In the genomic region with DNA sequence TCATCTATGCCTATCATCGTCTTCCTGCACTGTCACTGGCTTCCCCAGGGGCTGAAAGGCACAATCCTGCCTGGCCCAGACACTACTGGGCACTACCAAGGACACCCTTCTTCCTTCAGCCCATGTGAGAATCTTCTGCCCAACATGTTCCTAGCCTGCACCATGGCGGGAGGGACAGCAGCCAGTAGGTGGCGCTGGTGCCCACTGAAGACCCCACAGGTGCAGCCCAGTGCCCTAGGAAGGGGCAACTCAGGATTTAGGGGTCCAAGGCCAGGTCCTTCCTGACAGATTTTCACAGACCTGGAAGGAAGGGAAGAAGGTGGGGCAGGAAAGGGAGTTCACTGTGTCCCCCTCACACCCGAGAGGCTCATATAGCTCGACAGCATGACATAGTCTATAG, we compare ENCODE assay signal across 8 mouse cellular contexts. TPM values are rescaled to one million over a fixed set of nuclear protein-coding genes. Genes with fewer than 3 reads are reported as not detected.
DNase-seq lines count a peak whose midpoint lies in the region; ATAC-seq and TF ChIP-seq lines count a peak whose summit lies in the region.

No protein-coding gene starts in this region.

- peaks cover 12% of the 10 kb centered on the region; the same call in 1 of the 2 replicates for H3K4me1 ChIP-seq in liver, embryonic 13.5 days (replicated peaks)

- H3K36me3 ChIP-seq in liver, embryonic 13.5 days: peaks cover 12% of the 10 kb centered on the region

- intact Hi-C loops in left cerebral cortex, adult 2 months (cut with DNase I): loop anchor here (5.0 to 10.0 kb wide), 4 partner anchors 83 to 520 kb away; a partner anchor contains a TSS

- no peak overlapping the region for H3K9ac ChIP-seq in liver, embryonic 13.5 days

- no peak overlapping the region for H3K4me3 ChIP-seq in left cerebral cortex, adult 2 months
- no peak overlapping the region for H3K4me3 ChIP-seq in liver, embryonic 13.5 days (replicated peaks)

- no peak overlapping the region for H3K4me2 ChIP-seq in liver, embryonic 13.5 days

- H3K27ac ChIP-seq in left cerebral cortex, adult 2 months: no peak overlapping the region
- H3K27ac ChIP-seq in liver, embryonic 13.5 days: no peak overlapping the region

- ATAC-seq in liver, embryonic 13.5 days (ENCODE audit: low read depth): peak; percentile 46

- WGBS in liver, embryonic 13.5 days (ENCODE audit: insufficient replicate concordance): 37% methylated on average over 5 of the region's 5 CpGs

- peak; percentile 73 to 77 for DNase-seq in cerebellum, postnatal 10 days
- DNase-seq in cerebellum, adult 8-10 months: no peak
- no peak for DNase-seq in left cerebral cortex, adult 2 months (ENCODE audit: extremely low spot score in 1 of 2, low spot score in 2 of 2)
- DNase-seq in left cerebral cortex, adult 18-20 months (ENCODE audit: low spot score in 2 of 2): no peak
- DNase-seq in embryo, embryonic 10 days (ENCODE audit: low spot score): peak; percentile 55
- DNase-seq in liver, embryonic 13.5 days: peak; percentile 40
- peak; percentile 56 for DNase-seq in spleen, adult 12 weeks (ENCODE audit: low spot score)
- no peak for DNase-seq in layer of hippocampus, adult 8-10 months (ENCODE audit: low spot score in 2 of 2)

- no peaks in the 10 kb centered on the region for H3K9me3 ChIP-seq in liver, embryonic 13.5 days (replicated peaks)

- peak; percentile 67 for TF ChIP-seq CTCF in left cerebral cortex, adult 2 months (IDR thresholded peaks at IDR 0.05)

- no peaks in the 10 kb centered on the region for H3K27me3 ChIP-seq in liver, embryonic 13.5 days

RNA-seq across cellular contexts. Expression of a gene that starts 47.7 kb away (rescaled TPM):
- 10 to 100 TPM; 12.8 to 17.8 TPM for total RNA-seq in left cerebral cortex, adult 2 months (2021)
- 10 to 100 TPM; 12.8 to 15.4 TPM for total RNA-seq in left cerebral cortex, adult 18-20 months (2021)
- 88.5 and 90.1 TPM in 2 replicates for polyA plus RNA-seq in liver, embryonic 13.5 days (2015; fragmentation: Nextera tagmentation; extraction: Ambion mirVana)
- 10 to 100 TPM; 21.7 to 42.4 (median 29.3) TPM for total RNA-seq in layer of hippocampus, adult 8-10 months (2022)

Comparison
In these comparisons a context has a peak if more than half of its experiments do, and no peak if none do; other contexts are left out.
1. DNase-seq: peak in cerebellum, postnatal 10 days (2 of 2), embryo, embryonic 10 days (single experiment), liver, embryonic 13.5 days (single experiment) and spleen, adult 12 weeks (single experiment); none in cerebellum, adult 8-10 months (single experiment), left cerebral cortex, adult 2 months (0 of 2), left cerebral cortex, adult 18-20 months (0 of 2) and layer of hippocampus, adult 8-10 months (0 of 2).